Mouse (Mus musculus) heart, postnatal 0 days (tissue): Measurements from ENCODE around the gene Arhgef33.

Experiments used
- CTCF ChIP-seq: IDR thresholded peaks from 2 replicates; pipeline ENCODE4 v1.5.1; 2016; ENCODE audit warnings: antibody characterized with exemption, control low read depth, low read depth
- EP300 ChIP-seq: IDR thresholded peaks from 2 replicates; pipeline ENCODE4 v1.6.1; 2016; ENCODE audit warnings: antibody characterized with exemption, low read depth

GRCm38 (mm10) chr17:80307251-80307650, at the start of gene Arhgef33:
- no peak for TF ChIP-seq EP300
- TF ChIP-seq CTCF: no peak
